Mouse (Mus musculus) neural tube, embryonic 11.5 days (tissue): ENCODE results near the gene Exoc3l2. TPM values are rescaled to one million over a fixed set of nuclear protein-coding genes. Genes with fewer than 3 reads are reported as not detected.

ENCODE experiments used
- ATAC-seq: fragments of 200-750 bp; cut with Nextera tagmentation; 2 replicates; pipeline ENCODE4 v1.8.0; 2017; ENCODE audit warnings: moderate number of reproducible peaks, mild to moderate bottlenecking, moderate TSS enrichment, moderate library complexity; ENCODE audit not compliant: insufficient read depth, low FRiP score, low TSS enrichment
- DNase-seq: peaks from one replicate; pipeline ENCODE4 v3.0.0-alpha.2; 2015; ENCODE audit warnings: low spot score
- H3K27ac ChIP-seq: fragments of 300-500 bp; sonication (generic); 2 replicates; pipeline ENCODE4 v1.5.1; 2014; ENCODE audit warnings: low read depth, mild to moderate bottlenecking, low read length
- H3K27me3 ChIP-seq: fragments of 300-500 bp; sonication (generic); 2 replicates; pipeline ENCODE4 v1.6.1; 2014; ENCODE audit warnings: mild to moderate bottlenecking, low read length, mixed read lengths; ENCODE audit not compliant: control insufficient read depth, insufficient read depth
- H3K36me3 ChIP-seq: fragments of 300-500 bp; sonication (generic); 2 replicates; pipeline ENCODE4 v1.6.1; 2014; ENCODE audit warnings: mild to moderate bottlenecking, low read length, moderate library complexity, mixed read lengths; ENCODE audit not compliant: control insufficient read depth, insufficient read depth
- H3K4me1 ChIP-seq: fragments of 300-500 bp; sonication (generic); 2 replicates; pipeline ENCODE4 v1.6.1; 2014; ENCODE audit warnings: low read length, mixed read lengths; ENCODE audit not compliant: control insufficient read depth, insufficient read depth
- H3K4me2 ChIP-seq: fragments of 300-500 bp; sonication (generic); 2 replicates; pipeline ENCODE4 v1.6.1; 2014; ENCODE audit warnings: low read depth, mild to moderate bottlenecking, moderate library complexity
- H3K4me3 ChIP-seq: fragments of 300-500 bp; sonication (generic); 2 replicates; pipeline ENCODE4 v1.5.1; 2014; ENCODE audit warnings: low read depth, low read length
- H3K9ac ChIP-seq: fragments of 300-500 bp; sonication (generic); 2 replicates; pipeline ENCODE4 v1.6.1; 2014; ENCODE audit warnings: mild to moderate bottlenecking, low read length
- H3K9me3 ChIP-seq: fragments of 300-500 bp; sonication (generic); 2 replicates; pipeline ENCODE4 v1.6.1; 2016; ENCODE audit warnings: low read length; ENCODE audit not compliant: control insufficient read depth
- WGBS: fragments of 180-500 bp; shearing (Covaris S2); extraction: QIAGEN DNeasy Blood & Tissue Kit; methylation state at CpG from one replicate; pipeline ENCODE4 v1.1.7; 2014; 5-methylcytosine and 5-hydroxymethylcytosine counted together
- polyA plus RNA-seq: library from polyadenylated mRNA; unstranded; fragments of >200 nt; fragmentation: Nextera tagmentation; extraction: Ambion mirVana; gene quantifications from 2 replicates; pipeline ENCODE4 v1.2.1, GENCODE M21; 2014

Exoc3l2 gene
- polyA plus RNA-seq, 1 experiment from 2014 or later = 1.6 TPM

DNA sequence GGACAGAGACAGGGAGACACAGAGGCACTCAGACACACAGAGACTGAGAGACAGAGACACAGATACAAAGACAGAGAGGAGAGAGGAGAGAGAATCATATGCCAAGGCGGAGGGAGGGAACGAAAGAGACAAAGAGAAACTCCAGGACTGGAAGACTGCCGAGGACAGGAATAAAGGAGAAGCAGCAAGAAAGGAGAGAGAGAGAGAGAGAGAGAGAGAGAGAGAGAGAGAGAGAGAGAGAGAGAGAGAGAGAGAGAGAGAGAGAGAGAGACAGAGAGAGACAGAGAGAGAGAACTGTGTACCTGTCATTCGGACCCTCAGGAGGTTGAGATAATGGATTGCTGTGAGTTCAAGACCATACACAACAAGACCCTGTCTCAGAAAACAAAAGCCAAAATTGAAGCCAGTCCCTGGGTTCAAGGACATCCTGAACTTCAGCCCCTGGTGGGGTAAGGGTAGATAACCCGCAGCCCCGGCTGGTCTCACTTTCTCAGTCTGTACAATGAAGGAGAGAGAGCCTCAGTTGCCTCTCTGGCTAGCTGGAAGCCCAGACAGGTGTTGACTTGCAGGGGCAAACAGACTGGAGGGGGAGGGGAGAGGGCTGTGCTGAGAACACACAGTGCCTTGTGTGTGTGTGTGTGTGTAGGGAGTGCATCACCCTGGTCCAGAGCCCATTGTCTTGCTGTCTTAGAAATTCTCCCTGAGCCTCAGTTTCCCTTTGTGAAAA lies 3.8 kb upstream of the Exoc3l2 start:
- Histone ChIP-seq H3K9me3 (no peaks in the 10 kb centered on the region), H3K36me3 (peaks cover 2% of the 10 kb centered on the region; the same call in 1 of the 2 replicates), H3K4me1 (peaks cover 7% of the 10 kb centered on the region; the same call in 1 of the 2 replicates), H3K27me3 (no peaks in the 10 kb centered on the region; the same call in 1 of the 2 replicates), H3K27ac (peak overlapping the region; percentile 42), H3K4me2 (peak overlapping the region; percentile 96), H3K9ac (peak overlapping the region; percentile 54), H3K4me3 (peak overlapping the region; percentile 99)
- ATAC-seq = no peak
- WGBS = 33% methylated on average over 6 of the region's 6 CpGs
- DNase-seq = no peak

DNA sequence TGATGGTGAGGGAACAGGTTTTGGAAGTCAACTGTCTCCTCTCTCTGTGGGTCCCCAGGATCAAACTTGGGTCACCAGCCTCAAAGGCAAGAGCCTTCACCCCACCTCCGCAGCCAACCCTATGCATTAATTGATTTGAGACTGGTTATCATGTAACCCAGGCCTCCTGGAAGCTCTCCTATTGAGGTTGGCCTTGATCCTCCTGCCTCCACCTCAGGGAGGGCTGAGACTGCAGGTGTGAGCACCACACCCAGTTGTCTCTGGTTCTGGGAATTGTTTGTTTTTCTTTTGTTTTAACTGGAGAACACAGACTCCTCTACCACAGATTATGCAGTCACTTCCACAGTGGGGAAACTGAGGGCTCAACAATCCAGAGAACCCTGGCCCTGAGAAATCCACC lies 2.6 kb upstream of the Exoc3l2 start:
- Histone ChIP-seq H3K4me2 (no peak overlapping the region), H3K9me3 (no peaks in the 10 kb centered on the region), H3K4me1 (peaks cover 7% of the 10 kb centered on the region; the same call in 1 of the 2 replicates), H3K9ac (no peak overlapping the region), H3K27me3 (peaks cover 3% of the 10 kb centered on the region; the same call in 1 of the 2 replicates), H3K36me3 (peaks cover 2% of the 10 kb centered on the region; the same call in 1 of the 2 replicates), H3K4me3 (no peak overlapping the region), H3K27ac (no peak overlapping the region)
- ATAC-seq (no peak), DNase-seq (no peak)
- WGBS = 73% methylated on average over 1 of the region's 1 CpGs

DNA sequence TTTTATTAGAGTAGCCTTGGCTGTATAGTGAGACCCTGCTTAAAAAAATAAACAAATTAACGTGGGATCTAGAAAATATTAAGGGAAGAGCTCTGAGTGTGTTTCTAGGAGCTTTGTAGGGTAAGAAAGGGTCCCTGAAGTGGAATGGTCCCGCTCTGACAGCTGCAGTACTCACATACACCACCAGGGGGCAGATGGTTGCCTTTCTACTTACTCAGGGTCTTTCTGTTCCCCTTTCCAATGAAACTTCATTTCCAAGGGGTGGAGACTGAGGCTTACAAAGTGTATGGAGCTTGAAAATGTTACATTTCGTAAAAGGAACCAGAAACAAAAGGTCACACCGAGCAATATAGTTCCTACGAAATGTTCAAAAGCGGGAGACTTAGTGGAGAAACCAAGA lies 1.6 kb upstream of the Exoc3l2 start:
- Histone ChIP-seq H3K4me3 (no peak overlapping the region), H3K36me3 (no peaks in the 10 kb centered on the region), H3K4me2 (no peak overlapping the region), H3K4me1 (peaks cover 7% of the 10 kb centered on the region; the same call in 1 of the 2 replicates), H3K9ac (no peak overlapping the region), H3K9me3 (no peaks in the 10 kb centered on the region), H3K27me3 (peaks cover 3% of the 10 kb centered on the region; the same call in 1 of the 2 replicates), H3K27ac (no peak overlapping the region)
- ATAC-seq (no peak), DNase-seq (peak; percentile 84)
- WGBS = 16% methylated on average over 6 of the region's 6 CpGs

DNA sequence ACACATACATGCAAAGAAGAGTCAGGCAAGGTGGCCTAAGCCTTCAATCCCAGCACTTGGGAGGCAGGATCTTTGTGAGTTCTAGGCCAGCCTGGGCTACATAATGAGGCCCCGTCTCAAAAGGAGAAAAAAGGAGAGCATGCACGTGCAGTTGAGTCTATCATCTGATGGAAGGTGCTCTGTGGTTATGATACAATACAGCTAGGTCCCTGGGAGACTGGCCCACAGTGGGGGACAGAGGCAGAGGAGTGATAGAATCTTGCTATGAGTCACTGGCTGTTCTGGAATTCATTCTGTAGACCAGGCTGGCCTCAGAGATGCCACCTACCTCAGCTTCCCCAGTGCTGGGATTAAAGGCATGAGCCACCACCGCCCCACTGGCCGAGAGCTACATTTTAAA lies 688 bp upstream of the Exoc3l2 start:
- no peak for ATAC-seq
- no peaks in the 10 kb centered on the region for H3K36me3 ChIP-seq
- 50% methylated on average over 4 of the region's 4 CpGs for WGBS
- peaks cover 3% of the 10 kb centered on the region for H3K27me3 ChIP-seq
- DNase-seq = no peak
- H3K4me3 ChIP-seq = no peak overlapping the region
- H3K9me3 ChIP-seq = no peaks in the 10 kb centered on the region
- H3K4me1 ChIP-seq = peaks cover 4% of the 10 kb centered on the region; the same call in 1 of the 2 replicates
- no peak overlapping the region for H3K27ac ChIP-seq
- H3K9ac ChIP-seq = no peak overlapping the region
- H3K4me2 ChIP-seq = no peak overlapping the region

DNA sequence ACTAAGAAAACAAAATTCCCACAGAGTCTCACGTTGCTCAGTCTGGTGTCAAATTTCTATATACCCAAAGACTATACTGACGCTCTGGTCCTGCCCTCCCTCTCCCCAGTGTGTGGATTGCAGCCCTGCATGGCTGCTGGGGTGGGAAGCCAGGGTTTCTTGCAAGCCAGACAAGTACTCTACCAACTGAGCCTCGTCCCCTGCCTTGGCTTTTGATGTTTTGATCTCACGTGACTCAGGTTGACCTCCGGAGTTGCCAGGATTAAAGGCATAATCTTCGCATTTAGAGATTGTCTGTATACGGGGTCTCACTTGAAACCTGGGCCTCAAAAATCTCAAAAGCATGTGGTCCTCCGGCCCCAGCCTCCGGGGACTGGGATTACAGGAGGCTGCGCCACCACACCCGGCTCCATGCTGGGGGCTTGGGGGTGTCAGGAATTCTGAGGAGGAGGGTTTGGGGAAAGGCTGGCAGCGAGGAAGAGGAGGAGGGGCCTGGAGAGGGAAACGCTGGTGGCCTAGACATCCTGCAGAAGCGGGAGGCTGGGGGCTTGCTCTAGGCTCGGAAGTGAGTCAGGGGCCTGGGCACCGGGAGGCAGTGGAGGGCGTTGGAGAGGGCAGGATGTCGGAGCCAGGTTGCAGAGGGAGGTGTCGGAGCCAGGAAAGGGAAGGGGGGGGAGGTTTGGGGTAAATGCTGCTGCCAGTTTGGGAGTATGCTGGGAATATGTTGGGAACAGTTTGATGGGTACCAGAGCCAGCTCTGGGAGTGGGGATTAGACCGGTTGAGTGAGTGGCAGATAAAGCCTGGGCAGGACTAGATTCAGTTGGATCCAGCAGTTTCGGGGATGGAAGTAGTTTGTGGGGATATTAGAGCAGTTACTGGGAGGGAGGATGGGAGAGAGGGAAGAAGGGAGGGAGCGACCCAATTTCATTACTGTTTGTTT lies 1.5 kb downstream of the Exoc3l2 start:
- Histone ChIP-seq H3K27ac (peak overlapping the region; percentile 23; the same call in 1 of the 2 replicates), H3K4me1 (no peaks in the 10 kb centered on the region), H3K4me2 (peak overlapping the region; percentile 10; the same call in 1 of the 2 replicates), H3K9ac (peak overlapping the region; percentile 7; the same call in 1 of the 2 replicates), H3K27me3 (peaks cover 12% of the 10 kb centered on the region), H3K4me3 (no peak overlapping the region), H3K9me3 (no peaks in the 10 kb centered on the region), H3K36me3 (no peaks in the 10 kb centered on the region)
- WGBS = 10% methylated on average over 22 of the region's 22 CpGs
- DNase-seq (no peak), ATAC-seq (no peak)

DNA sequence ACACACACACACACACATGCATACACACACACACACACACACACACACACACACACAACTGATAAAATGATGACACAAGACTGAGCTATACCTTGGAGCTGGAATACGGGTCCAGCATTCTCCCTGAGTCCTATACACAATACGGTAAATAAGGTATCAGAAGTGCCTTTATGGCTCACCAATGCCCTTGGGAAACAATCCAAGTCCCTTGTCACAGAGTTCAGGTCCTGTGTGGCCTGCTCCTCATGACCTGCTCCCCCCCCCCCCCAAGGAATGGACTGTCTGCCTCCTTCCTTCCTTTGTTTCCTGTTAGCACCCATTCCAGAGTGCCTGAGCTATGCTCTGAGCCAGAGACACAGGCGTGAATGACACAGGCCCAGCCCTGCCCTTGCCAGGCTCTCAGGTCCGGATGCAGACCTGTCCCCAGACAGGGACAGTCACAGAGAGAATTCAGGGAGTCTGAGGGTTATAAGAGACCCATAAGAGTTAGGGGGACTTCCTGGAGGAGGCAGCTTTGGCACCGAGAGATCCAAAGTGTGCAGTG lies 3.5 kb downstream of the Exoc3l2 start:
- Histone ChIP-seq H3K27me3 (peaks cover 28% of the 10 kb centered on the region), H3K4me3 (no peak overlapping the region), H3K9me3 (no peaks in the 10 kb centered on the region), H3K4me1 (no peaks in the 10 kb centered on the region), H3K27ac (no peak overlapping the region), H3K4me2 (no peak overlapping the region), H3K9ac (no peak overlapping the region), H3K36me3 (no peaks in the 10 kb centered on the region)
- ATAC-seq = no peak
- DNase-seq = no peak
- 65% methylated on average over 5 of the region's 5 CpGs for WGBS

DNA sequence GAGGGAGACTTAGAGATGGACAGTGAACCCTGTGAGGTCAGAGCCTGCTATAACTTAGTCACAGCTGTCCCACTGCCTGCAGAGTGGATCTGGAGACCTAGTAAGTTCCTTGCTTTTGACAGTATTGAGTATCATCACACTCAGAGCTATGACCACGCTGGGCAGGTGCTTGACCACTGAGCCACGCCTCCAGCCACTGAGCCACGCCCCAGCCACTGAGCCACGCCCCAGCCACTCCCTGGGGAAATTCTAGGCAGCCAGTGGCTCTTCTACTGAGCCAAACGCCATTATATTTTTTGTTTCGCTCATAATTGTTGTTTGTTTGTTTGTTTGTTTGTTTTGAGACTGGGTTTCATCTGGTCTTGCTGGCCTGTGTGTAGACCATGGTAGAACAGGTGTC lies 4.5 kb downstream of the Exoc3l2 start:
- Histone ChIP-seq H3K9me3 (no peaks in the 10 kb centered on the region), H3K9ac (no peak overlapping the region), H3K27ac (no peak overlapping the region), H3K4me1 (no peaks in the 10 kb centered on the region), H3K36me3 (no peaks in the 10 kb centered on the region), H3K27me3 (peaks cover 38% of the 10 kb centered on the region), H3K4me3 (no peak overlapping the region), H3K4me2 (no peak overlapping the region)
- DNase-seq = no peak
- ATAC-seq = no peak
- 46% methylated on average over 6 of the region's 6 CpGs for WGBS

DNA sequence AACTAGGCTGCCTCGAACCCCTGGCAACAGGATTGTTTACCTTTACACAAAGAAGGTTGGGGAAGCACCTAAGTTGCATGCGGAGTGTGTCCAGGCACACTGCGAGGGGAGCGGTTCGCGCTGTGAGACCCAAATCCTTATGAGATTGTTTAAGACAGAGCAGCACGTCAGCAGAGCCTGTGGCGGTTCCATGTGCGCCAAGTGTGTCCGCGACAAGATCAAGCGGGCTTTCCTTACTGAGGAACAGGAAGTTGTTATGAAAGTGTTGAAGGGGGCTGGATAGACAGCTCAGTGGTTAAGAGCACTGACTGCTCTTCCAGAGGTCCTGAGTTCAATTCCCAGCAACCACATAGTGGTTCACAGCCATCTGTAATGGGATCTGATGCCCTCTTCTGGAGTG lies 5.1 kb downstream of the Exoc3l2 start:
- Histone ChIP-seq H3K4me2 (no peak overlapping the region), H3K27ac (no peak overlapping the region), H3K9ac (no peak overlapping the region), H3K9me3 (no peaks in the 10 kb centered on the region), H3K4me3 (no peak overlapping the region), H3K4me1 (no peaks in the 10 kb centered on the region), H3K27me3 (peaks cover 44% of the 10 kb centered on the region), H3K36me3 (no peaks in the 10 kb centered on the region)
- WGBS = 73% methylated on average over 12 of the region's 12 CpGs
- DNase-seq (no peak), ATAC-seq (no peak)
